Mouse (Mus musculus) small intestine, adult 2 months (tissue): Measurements from ENCODE around the gene Rxfp4.

ENCODE experiments used
- CTCF ChIP-seq: fragments of 200-500 bp; IDR thresholded peaks from 2 replicates; pipeline ENCODE4 v1.5.1; 2012; ENCODE audit warnings: low read depth, mild to moderate bottlenecking, control low read depth, inconsistent platforms, low read length, moderate library complexity, mixed read lengths; ENCODE audit not compliant: insufficient replicate concordance, insufficient read length; ENCODE audit errors: extremely low read depth
- POLR2A ChIP-seq: fragments of 200-500 bp; IDR thresholded peaks from 2 replicates; pipeline ENCODE4 v1.6.1; 2012; ENCODE audit warnings: low read depth, mild to moderate bottlenecking, control low read depth, inconsistent platforms, low read length, moderate library complexity

DNA sequence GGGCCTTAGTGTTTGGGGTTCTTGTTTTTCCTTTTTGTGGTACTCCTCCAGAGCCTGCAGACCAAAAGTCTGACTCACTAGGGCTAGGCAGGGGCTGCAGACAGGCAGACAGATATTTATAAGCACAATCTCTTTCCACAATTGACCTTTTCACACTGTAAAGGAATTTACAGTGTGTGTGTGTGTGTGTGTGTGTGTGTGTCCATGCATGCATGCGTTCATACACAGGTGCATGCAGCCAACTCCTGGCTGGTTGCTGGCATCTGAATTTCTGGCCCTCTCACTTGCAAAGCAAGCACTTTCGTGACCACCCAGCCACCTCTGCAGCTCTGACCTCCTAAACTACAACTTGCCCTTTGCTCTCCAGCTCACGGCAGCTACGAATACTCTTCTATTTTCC, 43.9 kb downstream of the Rxfp4 start:
- TF ChIP-seq POLR2A (no peak), CTCF (no peak)
